In the genomic region with DNA sequence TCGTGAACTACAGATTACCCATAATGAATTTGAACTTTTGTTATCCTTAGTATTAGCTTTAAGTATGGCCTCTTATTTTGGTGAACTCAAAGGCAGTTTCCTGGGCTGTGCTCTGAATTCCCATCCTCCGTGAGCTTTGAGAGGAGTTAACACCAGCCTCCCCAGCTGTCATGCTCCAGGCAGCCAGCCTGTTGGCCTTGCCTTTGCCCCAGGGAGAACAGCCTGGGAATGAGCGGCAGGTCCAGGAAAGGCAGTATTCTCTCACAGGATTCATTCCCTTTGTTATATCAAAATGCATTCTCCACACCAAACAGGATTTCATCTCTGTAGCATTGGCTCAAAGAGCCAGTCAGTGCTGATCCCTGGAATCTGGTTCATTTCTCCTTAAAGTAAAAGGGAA, we compare ENCODE assay signal across 18 mouse cellular contexts. TPM values are rescaled to one million over a fixed set of nuclear protein-coding genes. Genes with fewer than 3 reads are reported as not detected.
A peak's percentile ranks its signal among the peaks of the same experiment; 100 is the strongest.
DNase-seq lines count a peak whose midpoint lies in the region; ATAC-seq lines count a peak whose summit lies in the region.
"Had no signal": no experiment of that assay in that cellular context is flagged by ENCODE, and none has a peak within 500 bp of the region (broad histone marks: within the 10 kb centered on the region; RNA-seq: fewer than 3 reads in every experiment).

No protein-coding gene starts in this region.

- ATAC-seq in cerebellum, adult (ENCODE audit: insufficient number of reproducible peaks, low FRiP score, low TSS enrichment), result no peak
- ATAC-seq in hindbrain, embryonic 13.5 days (ENCODE audit: low FRiP score), result no peak
- ATAC-seq in midbrain, embryonic 15.5 days (replicated peaks), result no peak
- ATAC-seq: intestine, embryonic 16.5 days had no signal

- WGBS in hindbrain, embryonic 13.5 days, result 36% methylated on average over 3 of the region's 3 CpGs
- WGBS in midbrain, embryonic 15.5 days, result 19% methylated on average over 3 of the region's 3 CpGs

- no peaks in the 10 kb centered on the region for H3K9me3 ChIP-seq in hindbrain, embryonic 13.5 days
- no peaks in the 10 kb centered on the region for H3K9me3 ChIP-seq in midbrain, embryonic 15.5 days
- H3K9me3 ChIP-seq: embryonic facial prominence, embryonic 12.5 days; liver, embryonic 13.5 days had no signal

- peaks cover 43% of the 10 kb centered on the region for H3K4me1 ChIP-seq in hindbrain, embryonic 13.5 days (replicated peaks)
- H3K4me1 ChIP-seq in midbrain, embryonic 15.5 days, result peaks cover 33% of the 10 kb centered on the region

- peak overlapping the region; percentile 60; the same call in 1 of the 2 replicates for H3K9ac ChIP-seq in hindbrain, embryonic 13.5 days
- H3K9ac ChIP-seq in midbrain, embryonic 15.5 days, result no peak overlapping the region
- H3K9ac ChIP-seq: embryonic facial prominence, embryonic 12.5 days; liver, embryonic 13.5 days had no signal

- no peak overlapping the region for H3K27ac ChIP-seq in hindbrain, embryonic 13.5 days
- H3K27ac ChIP-seq in midbrain, embryonic 15.5 days, result no peak overlapping the region
- H3K27ac ChIP-seq: embryonic facial prominence, embryonic 12.5 days; heart, adult 2 months; liver, embryonic 13.5 days had no signal

- no peaks in the 10 kb centered on the region for H3K36me3 ChIP-seq in hindbrain, embryonic 13.5 days
- H3K36me3 ChIP-seq in midbrain, embryonic 15.5 days (replicated peaks), result no peaks in the 10 kb centered on the region
- H3K36me3 ChIP-seq: embryonic facial prominence, embryonic 12.5 days; liver, embryonic 13.5 days had no signal

- H3K4me3 ChIP-seq in hindbrain, embryonic 13.5 days, result peak overlapping the region; percentile 22
- no peak overlapping the region for H3K4me3 ChIP-seq in midbrain, embryonic 15.5 days
- H3K4me3 ChIP-seq: embryonic facial prominence, embryonic 12.5 days; heart, adult 2 months; liver, embryonic 13.5 days had no signal

- DNase-seq in cerebellum, adult 11-12 months, result peak; percentile 52
- peak; percentile 15 for DNase-seq in adipocyte (ENCODE audit: low spot score)
- no peak for DNase-seq in ovary, postnatal 10 days (ENCODE audit: low spot score)
- DNase-seq in spleen, postnatal 36 days (ENCODE audit: low spot score in 2 of 2), result no peak
- no peak for DNase-seq in layer of hippocampus, adult 18-20 months (ENCODE audit: low spot score in 2 of 2)
- DNase-seq: heart, adult 2 months; heart, postnatal 10 days; kidney, postnatal 10 days; layer of hippocampus, adult 9-11 months; liver, embryonic 13.5 days; lung, postnatal 14 days; thymus, postnatal 14 days had no signal

- peak overlapping the region; percentile 90 for H3K4me2 ChIP-seq in hindbrain, embryonic 13.5 days
- H3K4me2 ChIP-seq in midbrain, embryonic 15.5 days, result peak overlapping the region; percentile 12; the same call in 1 of the 2 replicates
- H3K4me2 ChIP-seq: embryonic facial prominence, embryonic 12.5 days; liver, embryonic 13.5 days had no signal

- peaks cover 50% of the 10 kb centered on the region for H3K27me3 ChIP-seq in hindbrain, embryonic 13.5 days
- H3K27me3 ChIP-seq in midbrain, embryonic 15.5 days (replicated peaks), result peaks cover 17% of the 10 kb centered on the region

RNA-seq across cellular contexts. Expression of a gene that starts 3.1 kb away (rescaled TPM):
- 35.3 and 39.3 TPM in 2 replicates for polyA plus RNA-seq in hindbrain, embryonic 13.5 days (2015; fragmentation: Nextera tagmentation; extraction: Ambion mirVana)
- 13.1 and 13.8 TPM in 2 replicates for polyA plus RNA-seq in midbrain, embryonic 15.5 days (2015; fragmentation: Nextera tagmentation; extraction: Ambion mirVana)
- 1 to 10 TPM; 2.6 to 5.3 TPM for total RNA-seq in layer of hippocampus, adult 18-20 months (2021)
- total RNA-seq: CH12.LX had no signal
- polyA plus RNA-seq: intestine, embryonic 16.5 days had no signal

Comparison
In these comparisons a context has a peak if more than half of its experiments do, and no peak if none do; other contexts are left out.
1. DNase-seq: peak in cerebellum, adult 11-12 months (single experiment) and adipocyte (single experiment); none in ovary, postnatal 10 days (single experiment), spleen, postnatal 36 days (0 of 2) and layer of hippocampus, adult 18-20 months (0 of 2).